Mouse (Mus musculus) myocyte (in vitro differentiated cells): Measurements from ENCODE around the gene Erbb3.

ENCODE experiments used
- CEBPB ChIP-seq: IDR thresholded peaks from 2 replicates; pipeline ENCODE4 v1.6.1; 2011; ENCODE audit warnings: mild to moderate bottlenecking, moderate library complexity; ENCODE audit not compliant: poor library complexity, insufficient read depth, severe bottlenecking
- E2F4 ChIP-seq: IDR thresholded peaks from one replicate; pipeline ENCODE4 v1.6.1; 2011; ENCODE audit warnings: mild to moderate bottlenecking, control low read depth, moderate library complexity; ENCODE audit not compliant: insufficient read depth
- MAX ChIP-seq: IDR thresholded peaks from one replicate; pipeline ENCODE4 v1.6.1; 2011; ENCODE audit warnings: low read depth, mild to moderate bottlenecking, control low read depth
- MYOG ChIP-seq, 3 experiments: IDR thresholded peaks; one replicate each; pipeline ENCODE4 v1.6.1; 2011; ENCODE audit warnings: control low read depth in 2 of 3, low read depth in 2 of 3, mild to moderate bottlenecking in 2 of 3; ENCODE audit not compliant: insufficient read length in 2 of 3, control insufficient read depth in 1 of 3, insufficient read depth in 1 of 3
- POLR2A ChIP-seq: IDR thresholded peaks from one replicate; pipeline ENCODE4 v1.6.1; 2011; ENCODE audit warnings: low read depth, mild to moderate bottlenecking, control low read depth, moderate library complexity; ENCODE audit not compliant: insufficient read length
- POLR2AphosphoS2 ChIP-seq: IDR thresholded peaks from one replicate; pipeline ENCODE4 v1.6.1; 2011; ENCODE audit warnings: low read depth, control low read depth; ENCODE audit not compliant: insufficient read length
- SRF ChIP-seq: IDR thresholded peaks from one replicate; pipeline ENCODE4 v1.6.1; 2011; ENCODE audit warnings: low read depth; ENCODE audit not compliant: control insufficient read depth, insufficient read length
- TCF12 ChIP-seq: IDR thresholded peaks from one replicate; pipeline ENCODE4 v1.6.1; 2011; ENCODE audit warnings: mild to moderate bottlenecking, control low read depth; ENCODE audit not compliant: poor library complexity, insufficient read depth, severe bottlenecking
- TCF3 ChIP-seq: IDR thresholded peaks from one replicate; pipeline ENCODE4 v1.6.1; 2011; ENCODE audit warnings: low read depth, control low read depth; ENCODE audit not compliant: insufficient read length
- USF1 ChIP-seq: IDR thresholded peaks from one replicate; pipeline ENCODE4 v1.6.1; 2011; ENCODE audit warnings: low read depth, mild to moderate bottlenecking, control low read depth, moderate library complexity

GRCm38 (mm10) chr10:128601499-128601898, 12.0 kb upstream of the Erbb3 start:
- TF ChIP-seq POLR2A (no peak), CEBPB (no peak), MYOG (IDR thresholded peaks at IDR 0.05; ENCODE audit: control insufficient read depth in 1 of 3, insufficient read depth in 1 of 3, insufficient read length in 2 of 3, low read depth in 2 of 3) (no peak), E2F4 (no peak), USF1 (no peak), MAX (no peak), SRF (no peak), POLR2AphosphoS2 (no peak), TCF3 (no peak), TCF12 (no peak)
